Mouse (Mus musculus): ENCODE measurements around the gene Efcab6. TPM values are rescaled to one million over a fixed set of nuclear protein-coding genes. Genes with fewer than 3 reads are reported as not detected.
A peak's percentile ranks its signal among the peaks of the same experiment; 100 is the strongest.

Gene Efcab6
- polyA plus RNA-seq, 1 experiment, result 0.34 TPM

- no peak for DNase-seq
Measured at GRCm38 (mm10) chr15:83982186-83982936, 82.8 kb downstream of the Efcab6 start.

GRCm38 (mm10) chr15:83978865-83979264 lies 86.3 kb downstream of the Efcab6 start:
- WGBS, result 80% methylated on average over 6 of the region's 6 CpGs
- no peaks in the 10 kb centered on the region for H3K36me3 ChIP-seq (ENCODE audit: control insufficient read depth, insufficient read depth, low read length)
- no peak overlapping the region for H3K4me3 ChIP-seq (ENCODE audit: insufficient read depth, low read depth, low read length)
- no peaks in the 10 kb centered on the region for H3K4me1 ChIP-seq (ENCODE audit: control insufficient read depth, insufficient read depth, low read length)
- H3K27ac ChIP-seq (ENCODE audit: insufficient read depth, low read depth, low read length), result no peak overlapping the region
- TF ChIP-seq CTCF (conservative IDR thresholded peaks at IDR 0.05; ENCODE audit: insufficient read depth, insufficient read length, low read depth, low read length) (no peak), POLR2A (IDR thresholded peaks at IDR 0.05; ENCODE audit: low read depth, low read length) (no peak)
- no peak for DNase-seq
- H3K27me3 ChIP-seq (replicated peaks; ENCODE audit: control insufficient read depth, insufficient read depth, low read length), result no peaks in the 10 kb centered on the region

More at GRCm38 (mm10) chr15:83982186-83982936, 82.8 kb downstream of the Efcab6 start:
- H3K36me3 ChIP-seq (ENCODE audit: control insufficient read depth, insufficient read depth, low read length), result no peaks in the 10 kb centered on the region
- no peak for TF ChIP-seq POLR2A (IDR thresholded peaks at IDR 0.05; ENCODE audit: low read depth, low read length)
- TF ChIP-seq CTCF (conservative IDR thresholded peaks at IDR 0.05; ENCODE audit: insufficient read depth, insufficient read length, low read depth, low read length), result no peak
- H3K4me3 ChIP-seq (ENCODE audit: insufficient read depth, low read depth, low read length), result no peak overlapping the region
- H3K27ac ChIP-seq (ENCODE audit: insufficient read depth, low read depth, low read length), result no peak overlapping the region
- H3K27me3 ChIP-seq (replicated peaks; ENCODE audit: control insufficient read depth, insufficient read depth, low read length), result no peaks in the 10 kb centered on the region
- no peaks in the 10 kb centered on the region for H3K4me1 ChIP-seq (ENCODE audit: control insufficient read depth, insufficient read depth, low read length)
- WGBS, result 67% methylated on average over 14 of the region's 14 CpGs

GRCm38 (mm10) chr15:83977108-83977507 lies 88.1 kb downstream of the Efcab6 start:
- peak; percentile 12 for DNase-seq

GRCm38 (mm10) chr15:83972206-83972605 lies 93.0 kb downstream of the Efcab6 start:
- TF ChIP-seq CTCF (conservative IDR thresholded peaks at IDR 0.05; ENCODE audit: insufficient read depth, insufficient read length, low read depth, low read length) (no peak), POLR2A (IDR thresholded peaks at IDR 0.05; ENCODE audit: low read depth, low read length) (no peak)
- Histone ChIP-seq H3K36me3 (ENCODE audit: control insufficient read depth, insufficient read depth, low read length) (no peaks in the 10 kb centered on the region), H3K27me3 (replicated peaks; ENCODE audit: control insufficient read depth, insufficient read depth, low read length) (no peaks in the 10 kb centered on the region), H3K4me3 (ENCODE audit: insufficient read depth, low read depth, low read length) (no peak overlapping the region), H3K4me1 (ENCODE audit: control insufficient read depth, insufficient read depth, low read length) (no peaks in the 10 kb centered on the region), H3K27ac (ENCODE audit: insufficient read depth, low read depth, low read length) (no peak overlapping the region)
- WGBS, result 74% methylated on average over 9 of the region's 9 CpGs
- DNase-seq, result no peak

More at GRCm38 (mm10) chr15:83977108-83977507, 88.1 kb downstream of the Efcab6 start:
- no peaks in the 10 kb centered on the region for H3K36me3 ChIP-seq (ENCODE audit: control insufficient read depth, insufficient read depth, low read length)
- 7% methylated on average over 5 of the region's 5 CpGs for WGBS
- H3K4me3 ChIP-seq (ENCODE audit: insufficient read depth, low read depth, low read length), result no peak overlapping the region
- H3K27ac ChIP-seq (ENCODE audit: insufficient read depth, low read depth, low read length), result no peak overlapping the region
- no peaks in the 10 kb centered on the region for H3K4me1 ChIP-seq (ENCODE audit: control insufficient read depth, insufficient read depth, low read length)
- no peaks in the 10 kb centered on the region for H3K27me3 ChIP-seq (replicated peaks; ENCODE audit: control insufficient read depth, insufficient read depth, low read length)
- TF ChIP-seq CTCF (conservative IDR thresholded peaks at IDR 0.05; ENCODE audit: insufficient read depth, insufficient read length, low read depth, low read length), result no peak

GRCm38 (mm10) chr15:83967802-83968201 lies 97.4 kb downstream of the Efcab6 start:
- TF ChIP-seq CTCF (conservative IDR thresholded peaks at IDR 0.05; ENCODE audit: insufficient read depth, insufficient read length, low read depth, low read length) (no peak), POLR2A (IDR thresholded peaks at IDR 0.05; ENCODE audit: low read depth, low read length) (no peak)
- Histone ChIP-seq H3K27me3 (replicated peaks; ENCODE audit: control insufficient read depth, insufficient read depth, low read length) (no peaks in the 10 kb centered on the region), H3K4me1 (ENCODE audit: control insufficient read depth, insufficient read depth, low read length) (no peaks in the 10 kb centered on the region), H3K4me3 (ENCODE audit: insufficient read depth, low read depth, low read length) (no peak overlapping the region), H3K27ac (ENCODE audit: insufficient read depth, low read depth, low read length) (no peak overlapping the region), H3K36me3 (ENCODE audit: control insufficient read depth, insufficient read depth, low read length) (no peaks in the 10 kb centered on the region)
- 59% methylated on average over 12 of the region's 12 CpGs for WGBS
- no peak for DNase-seq

- H3K4me1 ChIP-seq (ENCODE audit: control insufficient read depth, insufficient read depth, low read length), result no peaks in the 10 kb centered on the region
- DNase-seq, result no peak
- H3K36me3 ChIP-seq (ENCODE audit: control insufficient read depth, insufficient read depth, low read length), result no peaks in the 10 kb centered on the region
- no peak for TF ChIP-seq CTCF (conservative IDR thresholded peaks at IDR 0.05; ENCODE audit: insufficient read depth, insufficient read length, low read depth, low read length)
- no peak overlapping the region for H3K4me3 ChIP-seq (ENCODE audit: insufficient read depth, low read depth, low read length)
- no peaks in the 10 kb centered on the region for H3K27me3 ChIP-seq (replicated peaks; ENCODE audit: control insufficient read depth, insufficient read depth, low read length)
- WGBS, result 71% methylated on average over 8 of the region's 8 CpGs
- H3K27ac ChIP-seq (ENCODE audit: insufficient read depth, low read depth, low read length), result no peak overlapping the region
Measured at GRCm38 (mm10) chr15:83965126-83965525, 100.1 kb downstream of the Efcab6 start.

- Histone ChIP-seq H3K27ac (ENCODE audit: insufficient read depth, low read depth, low read length) (no peak overlapping the region), H3K4me1 (ENCODE audit: control insufficient read depth, insufficient read depth, low read length) (no peaks in the 10 kb centered on the region), H3K36me3 (ENCODE audit: control insufficient read depth, insufficient read depth, low read length) (no peaks in the 10 kb centered on the region), H3K27me3 (replicated peaks; ENCODE audit: control insufficient read depth, insufficient read depth, low read length) (no peaks in the 10 kb centered on the region), H3K4me3 (ENCODE audit: insufficient read depth, low read depth, low read length) (no peak overlapping the region)
- 71% methylated on average over 3 of the region's 3 CpGs for WGBS
- TF ChIP-seq POLR2A (IDR thresholded peaks at IDR 0.05; ENCODE audit: low read depth, low read length), result no peak
- TF ChIP-seq CTCF (conservative IDR thresholded peaks at IDR 0.05; ENCODE audit: insufficient read depth, insufficient read length, low read depth, low read length), result no peak
- no peak for DNase-seq
Measured at GRCm38 (mm10) chr15:83958376-83958775, 106.8 kb downstream of the Efcab6 start.

All from kidney, adult 2 months (tissue).